Mouse (Mus musculus) brain, adult 10 weeks (tissue): ENCODE results near the gene Gm3411. TPM values are rescaled to one million over a fixed set of nuclear protein-coding genes. Genes with fewer than 3 reads are reported as not detected.

Source experiments
- polyA plus RNA-seq: library from polyadenylated mRNA; stranded (reverse); fragments of 350-450 nt; fragmentation: Illumina TruSeq; extraction: RNeasy Lipid Tissue Mini Kit (QIAGEN cat#74804); gene quantifications from one replicate; pipeline ENCODE4 v1.2.3, GENCODE M21; 2015; ENCODE audit warnings: low read depth, low replicate concordance

Gene Gm3411
- 0.95 TPM for polyA plus RNA-seq

GRCm38 (mm10) chr14:6286931-6287715 is at the start of gene Gm3411:
Gene Gm3411 (minus strand): TSS chr14:6287250.

GRCm38 (mm10) chr14:6304743-6305142 is 17.7 kb upstream of the Gm3411 start, which contains the start of gene Gm21103:
Gene Gm21103 (minus strand): TSS chr14:6304843.

DNA sequence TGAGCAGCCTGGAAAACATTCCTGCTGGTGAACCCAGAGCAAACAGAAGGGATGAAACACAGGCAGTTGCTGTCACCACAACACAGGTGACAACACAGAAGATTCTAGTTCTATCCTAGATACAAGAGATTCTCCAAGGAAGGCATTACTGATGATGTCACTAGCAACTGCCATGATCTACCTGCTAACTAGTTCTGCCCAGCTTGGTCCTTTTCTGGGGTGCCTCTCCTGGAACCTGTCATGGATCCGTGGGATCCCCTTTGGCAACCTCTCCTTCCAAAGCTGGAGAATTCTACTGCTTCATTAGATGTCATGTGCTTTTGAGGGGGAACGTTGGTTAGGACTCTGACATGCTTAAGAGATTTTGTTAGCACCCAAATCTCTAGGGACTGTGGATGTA is 67.9 kb downstream of the Gm3411 start, which contains the start of gene Gm21560:
Gene Gm21560 (minus strand): TSS at position 101 of the 400 bp plus-strand sequence.

Other genes with a start within 250 kb of the Gm3411 start
- gene Gm6337, start 229.0 kb downstream of the Gm3411 start, polyA plus RNA-seq: not detected
- 0.58 TPM for gene Gm8206, start 193.3 kb downstream of the Gm3411 start, polyA plus RNA-seq
- gene Gm3468, start 178.6 kb downstream of the Gm3411 start, polyA plus RNA-seq: 2.3 TPM
- gene Gm3476, start 161.4 kb downstream of the Gm3411 start, polyA plus RNA-seq: not detected
- gene Gm21560, start 68.0 kb downstream of the Gm3411 start, polyA plus RNA-seq: not detected
- gene Gm21103, start 17.6 kb upstream of the Gm3411 start, polyA plus RNA-seq: not detected
- not detected for gene Gm3618, start 56.4 kb upstream of the Gm3411 start, polyA plus RNA-seq
- gene Gm16440, start 103.1 kb upstream of the Gm3411 start, polyA plus RNA-seq: not detected
- 0.36 TPM for gene Gm3591, start 125.2 kb upstream of the Gm3411 start, polyA plus RNA-seq
- gene Gm3594, start 157.4 kb upstream of the Gm3411 start, polyA plus RNA-seq: not detected